Mouse (Mus musculus) brain, embryonic 14.5 days (tissue): ENCODE measurements at regions not wholly inside any gene's neighbourhood (a gene's known extent, or its start where the extent isn't known, plus 50 kb on each side); places are given as distances from the start of the nearest gene placed in this dataset.

Experiments used
- DNase-seq: peaks from one replicate; pipeline ENCODE4 v3.0.0-alpha.2; 2011; ENCODE audit warnings: low read depth
- CTCF ChIP-seq: fragments of 200-500 bp; IDR thresholded peaks from 2 replicates; pipeline ENCODE4 v1.5.1; 2012; ENCODE audit warnings: inconsistent platforms, mild to moderate bottlenecking, moderate library complexity, borderline replicate concordance; ENCODE audit not compliant: insufficient read depth, insufficient read length; ENCODE audit errors: extremely low read depth
- POLR2A ChIP-seq: fragments of 200-500 bp; IDR thresholded peaks from 2 replicates; pipeline ENCODE4 v1.6.1; 2012; ENCODE audit warnings: mild to moderate bottlenecking, inconsistent platforms, borderline replicate concordance; ENCODE audit not compliant: poor library complexity, insufficient read depth, insufficient read length, severe bottlenecking; ENCODE audit errors: extremely low read depth

DNA sequence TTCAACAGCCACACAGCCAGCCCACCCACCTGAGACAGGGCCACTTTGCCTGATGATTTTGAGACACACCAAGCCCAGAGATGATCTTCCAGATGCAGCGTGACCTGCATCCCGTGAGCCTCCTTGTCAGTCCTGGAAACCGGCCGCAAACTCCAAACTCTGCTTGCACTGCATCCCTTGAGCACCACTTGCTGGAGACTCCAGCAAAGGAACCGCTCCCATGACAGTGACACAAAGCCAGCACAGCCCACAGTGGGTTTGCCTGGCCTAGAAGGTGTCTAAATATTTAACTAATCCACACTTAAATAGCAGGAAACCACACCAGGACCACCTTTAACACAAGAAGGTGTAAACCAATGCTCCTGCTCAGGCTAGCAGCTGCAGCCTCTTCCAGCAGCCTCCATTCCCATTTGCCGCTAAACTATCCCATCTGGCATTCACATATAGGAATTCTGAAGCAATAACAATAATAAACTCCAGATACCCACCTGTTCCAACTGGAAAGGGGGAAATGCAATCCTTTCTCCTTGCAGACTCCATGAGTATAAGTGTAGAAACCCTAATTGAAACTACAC is 106.2 kb upstream of the Kdm8 start:
- TF ChIP-seq POLR2A (no peak), CTCF (no peak)
- DNase-seq: no peak

DNA sequence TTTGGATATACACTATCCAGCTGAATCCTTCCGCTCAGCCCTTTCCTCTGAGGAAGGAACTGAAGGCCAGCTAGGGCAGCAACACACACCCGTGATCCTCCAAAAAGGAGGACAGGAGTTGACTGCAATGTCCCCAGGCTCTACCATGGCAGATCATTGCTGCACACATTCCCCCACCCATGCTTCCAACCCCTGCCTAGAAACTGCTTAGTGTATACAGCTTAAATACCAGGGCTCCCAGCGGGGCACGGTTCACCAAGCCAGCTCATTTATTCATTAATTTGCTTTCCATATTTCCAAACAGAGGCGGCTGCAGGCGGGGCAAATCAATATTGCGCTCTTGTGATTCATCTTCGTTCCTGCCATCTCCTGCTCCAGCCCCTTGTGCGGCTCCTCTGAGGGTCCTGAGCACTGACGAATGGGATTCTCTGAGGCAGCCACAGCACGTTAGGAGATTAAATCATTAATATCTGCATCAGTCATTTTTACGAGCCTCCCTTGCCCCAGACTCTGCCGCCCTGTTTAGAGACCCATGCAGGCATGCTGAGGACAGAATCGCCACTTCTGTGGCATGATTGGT is 104.1 kb upstream of the Kdm8 start:
- TF ChIP-seq CTCF (no peak), POLR2A (no peak)
- peak; percentile 40 for DNase-seq

DNA sequence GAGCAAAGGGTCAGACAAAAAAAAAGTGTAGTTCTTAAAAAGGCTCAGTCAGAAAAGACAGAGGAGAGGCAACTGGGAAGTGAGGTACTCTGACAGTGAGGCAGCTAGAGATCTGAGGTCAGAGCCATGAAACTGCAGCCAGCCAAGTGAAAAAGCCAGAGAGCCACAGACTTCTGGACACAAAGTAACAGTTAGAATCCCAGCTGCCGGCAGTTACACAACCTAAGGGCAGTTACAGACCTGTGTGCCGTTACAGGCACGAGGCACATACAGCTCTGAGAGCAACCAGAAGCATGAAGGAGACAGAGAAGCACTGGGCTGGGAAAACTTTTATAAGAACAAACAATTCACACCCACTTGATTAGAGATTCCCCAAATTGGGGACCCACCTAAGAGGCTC is 94.9 kb upstream of the Kdm8 start:
- TF ChIP-seq POLR2A (no peak), CTCF (no peak)
- DNase-seq: no peak

DNA sequence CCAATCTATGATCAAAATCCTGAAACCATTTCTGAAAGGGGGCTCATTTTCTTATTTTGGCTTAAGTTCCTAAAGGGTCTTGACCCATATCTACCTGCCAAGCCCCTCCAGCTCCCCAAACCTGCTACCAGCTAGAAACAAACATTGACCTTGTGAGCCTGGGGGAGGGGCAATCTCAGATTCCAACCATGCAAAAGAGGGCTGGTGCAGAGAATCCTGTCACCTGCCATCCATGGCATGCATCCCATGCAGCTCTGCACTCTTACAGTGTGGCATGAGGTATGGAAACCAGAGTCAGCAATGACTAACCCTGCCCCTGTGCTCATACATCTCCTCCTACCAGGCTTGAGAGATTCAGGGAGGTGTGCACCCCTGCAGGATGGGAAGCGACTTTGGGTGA is 90.3 kb upstream of the Kdm8 start:
- no peak for DNase-seq
- no peak for TF ChIP-seq POLR2A
- no peak for TF ChIP-seq CTCF

DNA sequence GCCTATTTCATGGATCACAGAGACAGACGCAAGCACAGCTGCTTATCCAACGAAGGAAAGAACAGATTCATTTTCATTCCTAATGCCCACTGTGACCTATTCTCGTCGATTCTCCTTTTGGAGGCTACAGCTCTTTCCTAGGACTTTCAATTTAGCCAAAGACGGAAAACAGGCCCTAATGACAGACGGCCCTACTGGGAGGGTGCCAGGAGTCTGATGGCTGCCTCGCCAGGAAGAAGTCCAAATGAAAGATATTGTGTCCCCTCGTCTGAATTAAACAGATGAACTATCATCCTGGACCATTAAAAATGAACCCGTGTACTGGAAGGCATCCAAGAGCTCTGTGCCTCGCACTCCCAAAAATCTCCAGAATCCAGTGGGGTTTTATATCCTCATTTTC is 89.5 kb upstream of the Kdm8 start:
- TF ChIP-seq POLR2A (no peak), CTCF (no peak)
- peak; percentile 49 for DNase-seq

DNA sequence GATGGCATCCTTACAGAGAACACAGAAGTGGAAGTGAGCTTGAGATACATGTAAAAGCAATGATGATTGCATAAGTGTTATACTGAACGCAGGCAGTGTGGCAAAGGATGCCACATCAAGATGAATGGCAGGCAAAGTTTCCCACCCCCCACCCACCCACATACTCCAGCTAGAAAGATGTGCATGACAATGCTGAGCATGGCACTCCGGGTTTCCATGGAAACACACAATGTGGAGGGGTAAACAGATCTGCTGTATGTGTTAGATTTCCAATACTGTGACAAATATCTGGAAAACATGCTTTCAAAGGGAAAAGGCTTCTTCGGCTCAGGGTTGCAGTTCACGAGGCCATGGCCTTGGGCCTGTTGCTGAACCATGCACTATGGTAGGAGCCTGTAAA is 86.5 kb upstream of the Kdm8 start:
- TF ChIP-seq CTCF (no peak), POLR2A (no peak)
- DNase-seq: peak; percentile 72

DNA sequence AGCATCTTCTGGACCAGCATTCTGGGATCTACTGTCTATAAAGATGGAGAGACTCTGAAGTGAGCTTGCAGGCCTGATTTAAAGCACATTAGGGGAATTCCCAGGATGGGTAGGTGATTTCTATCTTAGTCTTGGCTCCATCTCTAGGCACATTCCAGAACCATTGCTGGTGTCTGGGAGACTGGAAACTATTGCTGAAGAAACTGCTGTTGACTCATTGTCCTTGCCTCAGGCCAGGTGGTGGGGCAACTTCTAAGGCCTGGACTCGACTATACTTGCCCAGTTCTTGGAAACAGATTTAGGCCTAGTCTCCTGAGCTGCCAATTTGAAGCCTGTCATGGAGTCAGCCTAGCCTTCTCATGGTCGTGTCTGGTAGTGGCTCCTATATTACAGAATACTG is 61.5 kb upstream of the Kdm8 start:
- TF ChIP-seq POLR2A (no peak), CTCF (no peak)
- DNase-seq: no peak

DNA sequence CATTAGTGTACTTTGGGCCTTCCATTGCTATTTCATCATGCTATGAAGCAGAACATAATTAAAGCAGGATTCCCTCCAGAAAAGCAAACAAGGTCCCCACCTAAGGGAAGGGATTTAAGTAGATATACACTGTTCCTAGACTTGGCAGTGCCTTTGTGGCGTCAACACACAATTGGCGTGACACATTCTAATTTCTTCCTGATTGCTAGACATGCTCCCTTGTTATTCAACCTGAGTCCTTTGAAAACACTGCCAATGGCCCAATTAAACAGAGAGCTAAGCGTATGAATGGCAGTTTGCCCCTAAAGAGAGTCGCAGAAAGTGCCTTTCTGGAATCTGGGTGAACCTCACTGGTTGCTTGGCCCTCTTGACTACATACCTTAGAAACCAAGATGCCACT is 60.3 kb upstream of the Kdm8 start:
- peak; percentile 66 for DNase-seq
- TF ChIP-seq CTCF (no peak), POLR2A (no peak)

DNA sequence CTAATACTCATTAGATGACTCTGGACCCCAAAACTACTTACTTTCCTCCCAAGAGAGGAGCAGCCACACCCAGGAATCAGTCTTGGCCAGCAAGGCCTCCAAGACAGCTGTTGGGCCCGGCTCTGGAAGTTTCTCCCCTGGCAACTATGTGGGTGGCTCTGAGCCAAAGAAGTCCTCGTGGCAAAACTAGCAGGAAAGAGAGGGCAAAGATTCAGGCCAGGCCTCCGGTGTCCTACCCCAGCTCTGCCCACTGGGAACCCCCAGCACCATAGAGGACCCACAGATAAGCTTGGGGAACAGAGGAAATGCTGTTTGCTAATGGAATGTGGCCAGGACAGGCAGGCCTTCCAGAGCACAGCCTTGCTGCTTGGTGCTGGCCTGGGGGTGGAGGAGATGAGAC is 51.9 kb upstream of the Kdm8 start:
- TF ChIP-seq POLR2A (no peak), CTCF (no peak)
- peak; percentile 8 for DNase-seq

DNA sequence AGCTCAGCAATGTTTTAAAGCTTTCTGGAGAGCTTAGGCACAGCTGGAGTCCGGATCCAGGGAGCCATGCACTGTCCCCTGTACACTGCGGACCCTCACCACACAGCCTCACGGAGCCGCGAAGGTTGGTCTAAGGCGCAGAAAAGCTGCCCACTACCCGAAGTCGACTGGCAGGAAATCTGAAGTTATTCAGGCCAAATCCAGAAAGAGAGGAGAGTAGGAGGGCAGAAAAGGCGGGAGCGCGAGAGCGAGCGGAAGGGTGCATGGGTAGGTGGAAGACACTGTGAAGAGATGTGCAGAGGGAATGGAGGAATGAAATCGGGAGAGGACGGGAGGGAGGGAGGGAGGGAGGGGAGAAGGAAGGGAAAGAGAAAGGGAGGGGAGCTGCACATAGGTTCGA is 51.2 kb upstream of the Kdm8 start:
- no peak for DNase-seq

DNA sequence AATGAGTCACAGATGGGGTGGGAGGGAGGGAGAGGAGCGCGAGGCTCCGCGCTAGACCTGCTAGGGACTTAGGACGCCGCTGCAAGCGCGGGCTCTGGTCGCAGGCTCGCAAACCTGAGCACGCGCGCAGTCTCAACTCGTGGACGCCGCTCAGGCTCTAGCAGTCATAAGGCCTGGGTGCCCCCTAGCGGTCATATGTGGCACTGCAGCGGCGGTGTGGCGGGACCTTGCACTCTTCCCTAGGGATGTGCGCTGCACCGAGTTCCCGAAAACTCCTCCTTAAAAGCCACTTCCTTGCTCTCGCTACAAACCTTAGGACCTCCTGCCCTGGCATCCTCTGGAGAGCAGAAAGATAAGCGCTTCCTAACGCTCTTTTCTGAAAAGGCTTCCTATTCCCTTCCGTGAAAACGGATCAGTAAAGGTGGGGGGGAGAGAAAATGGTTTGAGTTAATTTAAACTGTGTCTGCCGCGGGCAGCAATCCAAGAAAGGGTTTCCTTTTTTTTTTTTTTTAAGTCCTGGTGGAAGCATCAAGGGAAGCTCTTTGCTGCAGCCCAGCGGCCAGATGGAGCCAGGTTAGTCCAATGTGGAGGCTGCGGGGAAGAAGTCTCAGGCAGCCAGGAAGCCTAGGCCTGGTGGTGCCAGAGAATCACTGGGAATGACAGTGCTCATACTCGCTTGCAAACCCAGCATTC is 50.7 kb upstream of the Kdm8 start:
- DNase-seq: peak; percentile 98
- TF ChIP-seq CTCF: peak; percentile 100
- TF ChIP-seq POLR2A: no peak; the same call in 1 of the 2 replicates

More for the DNA sequence above, 51.2 kb upstream of the Kdm8 start:
- TF ChIP-seq CTCF (no peak), POLR2A (no peak)
